Mouse (Mus musculus): ENCODE results near the gene Tap2. TPM values are rescaled to one million over a fixed set of nuclear protein-coding genes. Genes with fewer than 3 reads are reported as not detected.
"Not testable (repeated sequence)": the region's sequence is repeated elsewhere in the genome, so short reads cannot be mapped to it uniquely, and the experiment has no call there.

The Tap2 gene
- polyA plus RNA-seq, 1 experiment = 103 TPM

DNA sequence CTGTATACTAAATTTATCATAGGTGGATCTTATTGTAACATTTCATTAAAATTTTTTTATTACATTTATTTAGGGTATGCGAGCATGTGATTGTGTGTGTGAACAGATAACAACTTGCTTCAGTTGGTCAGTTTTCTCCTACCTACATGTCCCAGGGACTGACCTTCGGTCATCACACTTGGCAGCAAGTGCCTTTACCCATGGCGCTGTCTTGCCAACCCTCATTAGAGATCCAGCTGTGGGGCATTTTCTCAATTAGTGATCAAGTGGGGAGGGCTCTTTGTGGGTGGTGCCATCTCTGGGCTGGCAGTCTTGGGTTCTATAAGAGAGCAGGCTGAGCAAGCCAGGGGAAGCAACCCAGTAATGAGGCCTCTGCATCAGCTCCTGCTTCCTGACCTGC is 21.5 kb downstream of the Tap2 start:
- no peaks in the 10 kb centered on the region for H3K36me3 ChIP-seq (replicated peaks; ENCODE audit: low read length)
- no peaks in the 10 kb centered on the region for H3K9me3 ChIP-seq
- H3K4me3 ChIP-seq (replicated peaks) = no peak overlapping the region
- H3K27me3 ChIP-seq (replicated peaks) = no peaks in the 10 kb centered on the region
- TF ChIP-seq GATA1 (IDR thresholded peaks at IDR 0.05; ENCODE audit: borderline replicate concordance, low read length) (no peak), FLI1 (IDR thresholded peaks at IDR 0.05; ENCODE audit: low read length) (no peak)
- H3K4me1 ChIP-seq = no peaks in the 10 kb centered on the region; the same call in 1 of the 2 replicates

- no peaks in the 10 kb centered on the region for H3K9me3 ChIP-seq
- no peaks in the 10 kb centered on the region; the same call in 1 of the 2 replicates for H3K4me1 ChIP-seq
- H3K4me3 ChIP-seq (replicated peaks) = no peak overlapping the region
- no peaks in the 10 kb centered on the region for H3K27me3 ChIP-seq (replicated peaks)
- TF ChIP-seq GATA1 (IDR thresholded peaks at IDR 0.05; ENCODE audit: borderline replicate concordance, low read length) = no peak
- no peak for TF ChIP-seq FLI1 (IDR thresholded peaks at IDR 0.05; ENCODE audit: low read length)
- no peaks in the 10 kb centered on the region for H3K36me3 ChIP-seq (replicated peaks; ENCODE audit: low read length)
These were observed 22.1 kb downstream of the Tap2 start for GRCm38 (mm10) chr17:34225426-34225825.

- H3K36me3 ChIP-seq (replicated peaks; ENCODE audit: low read length); H3K27me3 ChIP-seq (replicated peaks); H3K9me3 ChIP-seq; H3K4me3 ChIP-seq (replicated peaks); H3K4me1 ChIP-seq: not testable (repeated sequence)
These were observed 22.6 kb downstream of the Tap2 start for GRCm38 (mm10) chr17:34225911-34226310.

GRCm38 (mm10) chr17:34230971-34231370 is 27.6 kb downstream of the Tap2 start:
- H3K36me3 ChIP-seq (replicated peaks; ENCODE audit: low read length); H3K9me3 ChIP-seq; H3K4me1 ChIP-seq; H3K27me3 ChIP-seq (replicated peaks); H3K4me3 ChIP-seq (replicated peaks): not testable (repeated sequence)

DNA sequence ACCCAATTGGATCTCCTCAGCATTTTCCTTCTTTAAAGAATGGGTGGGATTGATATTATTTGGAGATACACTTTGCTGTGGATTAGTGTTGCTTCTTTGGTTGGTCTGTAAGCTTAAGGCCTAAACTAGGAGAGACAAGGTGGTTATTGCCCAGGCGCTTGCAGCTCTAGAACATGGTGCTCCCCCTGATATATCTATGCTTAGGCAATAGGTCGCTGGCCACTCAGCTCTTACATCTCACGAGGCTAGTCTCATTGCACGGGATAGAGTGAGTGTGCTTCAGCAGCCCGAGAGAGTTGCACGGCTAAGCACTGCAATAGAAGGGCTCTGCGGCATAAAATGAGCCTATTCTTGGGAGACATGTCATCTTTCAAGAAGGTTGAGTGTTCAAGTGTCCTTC is 28.7 kb downstream of the Tap2 start:
- H3K4me3 ChIP-seq (replicated peaks); H3K27me3 ChIP-seq (replicated peaks); H3K9me3 ChIP-seq; H3K36me3 ChIP-seq (replicated peaks; ENCODE audit: low read length): not testable (repeated sequence)
- H3K4me1 ChIP-seq = peaks cover 12% of the 10 kb centered on the region

- H3K36me3 ChIP-seq (replicated peaks; ENCODE audit: low read length) = no peaks in the 10 kb centered on the region
- peaks cover 29% of the 10 kb centered on the region for H3K4me1 ChIP-seq
- no peaks in the 10 kb centered on the region for H3K9me3 ChIP-seq
- H3K4me3 ChIP-seq (replicated peaks) = peak overlapping the region; percentile 23
- TF ChIP-seq GATA1 (IDR thresholded peaks at IDR 0.05; ENCODE audit: borderline replicate concordance, low read length) = no peak
- TF ChIP-seq FLI1 (IDR thresholded peaks at IDR 0.05; ENCODE audit: low read length) = no peak
- no peaks in the 10 kb centered on the region for H3K27me3 ChIP-seq (replicated peaks)
These were observed 31.6 kb downstream of the Tap2 start for GRCm38 (mm10) chr17:34234926-34235325.

DNA sequence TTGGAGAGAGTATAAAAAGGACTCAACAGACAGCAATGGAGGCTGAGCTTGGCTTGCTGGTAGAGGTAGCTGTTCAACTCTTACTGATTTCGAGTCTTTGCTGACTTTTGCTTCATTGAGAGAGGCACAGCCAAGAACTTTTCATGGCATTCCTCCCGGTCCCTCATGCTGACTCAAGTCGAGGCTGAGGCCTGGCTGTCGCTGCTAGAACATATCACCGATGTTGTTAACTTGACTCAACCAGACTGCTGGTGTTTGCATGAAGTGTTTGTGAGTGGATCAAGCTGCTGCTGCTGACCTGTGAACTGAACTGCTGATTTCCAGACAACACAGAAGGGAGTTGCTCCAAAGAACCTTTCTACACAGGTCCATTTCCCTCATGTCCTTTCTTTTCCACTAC is 33.4 kb downstream of the Tap2 start:
- TF ChIP-seq FLI1 (IDR thresholded peaks at IDR 0.05; ENCODE audit: low read length) (no peak), GATA1 (IDR thresholded peaks at IDR 0.05; ENCODE audit: borderline replicate concordance, low read length) (no peak)
- peaks cover 41% of the 10 kb centered on the region for H3K4me1 ChIP-seq
- no peaks in the 10 kb centered on the region for H3K27me3 ChIP-seq (replicated peaks)
- peaks cover 2% of the 10 kb centered on the region for H3K36me3 ChIP-seq (replicated peaks; ENCODE audit: low read length)
- H3K4me3 ChIP-seq (replicated peaks) = no peak overlapping the region
- H3K9me3 ChIP-seq = peaks cover 8% of the 10 kb centered on the region

DNA sequence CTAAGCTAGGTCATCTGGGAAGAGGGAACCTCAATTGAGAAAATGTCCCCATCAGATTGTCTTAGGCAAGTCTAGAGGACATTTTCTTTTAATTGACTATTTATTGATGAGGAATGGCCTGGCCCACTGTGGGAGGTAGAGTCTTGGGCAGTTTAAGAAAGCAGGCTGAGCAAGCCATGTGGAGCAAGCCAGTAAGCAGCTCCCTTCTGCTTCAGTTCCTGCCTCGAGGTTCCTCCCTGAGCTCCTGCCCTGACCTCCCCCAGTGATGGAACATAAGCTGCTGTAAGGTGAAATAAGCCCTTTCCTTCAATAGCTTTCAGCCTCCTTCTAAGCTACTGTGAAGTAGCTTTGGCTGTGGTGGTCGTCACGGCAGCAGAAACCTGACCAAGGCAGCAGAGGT is 34.4 kb downstream of the Tap2 start:
- peaks cover 15% of the 10 kb centered on the region for H3K9me3 ChIP-seq
- TF ChIP-seq FLI1 (IDR thresholded peaks at IDR 0.05; ENCODE audit: low read length) (no peak), GATA1 (IDR thresholded peaks at IDR 0.05; ENCODE audit: borderline replicate concordance, low read length) (no peak)
- H3K27me3 ChIP-seq (replicated peaks) = no peaks in the 10 kb centered on the region
- peaks cover 47% of the 10 kb centered on the region for H3K4me1 ChIP-seq
- peaks cover 9% of the 10 kb centered on the region for H3K36me3 ChIP-seq (replicated peaks; ENCODE audit: low read length)
- no peak overlapping the region for H3K4me3 ChIP-seq (replicated peaks)

DNA sequence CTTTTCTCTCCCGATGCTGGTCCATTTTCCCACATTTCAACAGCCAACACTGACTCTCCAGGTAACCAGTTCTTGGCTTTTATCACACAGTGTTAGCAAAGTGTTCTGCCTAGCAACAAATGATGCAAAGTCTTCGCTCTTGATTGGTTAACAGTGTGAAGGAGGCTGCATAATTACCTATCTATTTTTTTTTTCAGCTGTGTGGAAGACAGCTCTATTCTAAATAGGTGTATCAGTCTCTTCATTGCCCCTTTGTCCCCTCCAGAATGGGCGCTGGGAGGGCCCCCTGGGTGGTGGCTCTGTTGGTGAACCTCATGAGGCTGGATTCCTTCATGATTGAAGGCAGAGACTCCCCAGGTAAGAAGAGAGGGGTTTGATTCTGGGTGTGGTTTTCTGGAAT is 35.4 kb downstream of the Tap2 start, which contains the start of gene H2-Ob:
TSS of gene H2-Ob (plus strand) at position 198 of the 400 bp plus-strand sequence.
- H3K27me3 ChIP-seq (replicated peaks) = no peaks in the 10 kb centered on the region
- TF ChIP-seq GATA1 (IDR thresholded peaks at IDR 0.05; ENCODE audit: borderline replicate concordance, low read length) (no peak), FLI1 (IDR thresholded peaks at IDR 0.05; ENCODE audit: low read length) (no peak)
- peaks cover 15% of the 10 kb centered on the region for H3K9me3 ChIP-seq
- peaks cover 9% of the 10 kb centered on the region for H3K36me3 ChIP-seq (replicated peaks; ENCODE audit: low read length)
- H3K4me3 ChIP-seq (replicated peaks) = peak within 1 kb of the TSS; percentile 85
- peaks cover 56% of the 10 kb centered on the region for H3K4me1 ChIP-seq

DNA sequence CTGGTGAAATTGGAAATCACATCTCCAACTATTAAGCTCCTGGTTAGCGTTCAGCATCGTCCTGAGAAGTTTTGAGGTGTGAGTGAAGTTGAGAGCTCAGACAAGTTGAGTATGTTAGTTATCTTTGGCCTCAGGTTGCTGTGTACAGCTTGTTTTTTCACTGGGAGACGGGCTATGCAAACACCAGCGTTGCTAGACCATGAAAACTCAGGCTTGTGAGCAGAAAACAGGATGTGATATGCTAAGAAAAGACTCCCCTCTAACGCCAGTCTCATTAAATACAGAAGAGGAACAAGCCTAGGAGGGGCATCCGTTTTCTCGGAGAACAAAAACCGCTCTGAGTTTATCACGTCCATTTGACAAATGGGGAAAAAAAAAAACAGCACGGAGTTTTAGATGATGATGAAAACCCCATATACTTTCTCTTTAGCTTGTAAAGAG is 36.3 kb downstream of the Tap2 start:
- H3K27me3 ChIP-seq (replicated peaks) = no peaks in the 10 kb centered on the region
- peaks cover 63% of the 10 kb centered on the region for H3K4me1 ChIP-seq
- H3K9me3 ChIP-seq = peaks cover 15% of the 10 kb centered on the region
- H3K36me3 ChIP-seq (replicated peaks; ENCODE audit: low read length) = peaks cover 9% of the 10 kb centered on the region
- TF ChIP-seq FLI1 (IDR thresholded peaks at IDR 0.05; ENCODE audit: low read length) (no peak), GATA1 (IDR thresholded peaks at IDR 0.05; ENCODE audit: borderline replicate concordance, low read length) (no peak)
- peak overlapping the region; percentile 85 for H3K4me3 ChIP-seq (replicated peaks)

DNA sequence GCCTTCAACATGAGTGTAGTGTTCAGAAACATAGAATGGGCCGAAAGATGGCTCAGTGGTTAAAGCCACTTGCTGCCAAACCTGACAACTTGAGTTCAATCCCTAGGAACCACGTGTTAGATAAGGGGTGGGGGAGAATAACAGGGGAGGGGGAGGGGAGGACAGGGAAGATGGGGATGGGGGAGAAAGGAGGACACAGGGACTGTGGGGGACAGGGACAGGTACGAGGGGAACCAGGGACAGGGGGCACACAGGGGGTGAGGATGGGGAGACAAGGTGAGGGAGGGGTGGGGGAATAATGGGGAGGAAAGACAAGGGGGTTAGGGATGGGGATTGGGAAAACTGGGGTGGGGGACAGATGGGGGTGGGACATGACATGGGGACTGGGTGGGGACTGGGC is 37.0 kb downstream of the Tap2 start:
- TF ChIP-seq GATA1 (IDR thresholded peaks at IDR 0.05; ENCODE audit: borderline replicate concordance, low read length) (no peak), FLI1 (IDR thresholded peaks at IDR 0.05; ENCODE audit: low read length) (no peak)
- peak overlapping the region; percentile 85 for H3K4me3 ChIP-seq (replicated peaks)
- peaks cover 60% of the 10 kb centered on the region for H3K4me1 ChIP-seq

More for the DNA sequence above, 37.0 kb downstream of the Tap2 start:
- Histone ChIP-seq H3K9me3 (peaks cover 15% of the 10 kb centered on the region), H3K27me3 (replicated peaks) (no peaks in the 10 kb centered on the region), H3K36me3 (replicated peaks; ENCODE audit: low read length) (peaks cover 9% of the 10 kb centered on the region)

Measured in megakaryocyte, embryonic 14.5 days (primary cell).